Mouse (Mus musculus) CH12.LX (cell line): ENCODE measurements around the gene Il10ra.
A peak's percentile ranks its signal among the peaks of the same experiment; 100 is the strongest.

Experiments used
- CHD2 ChIP-seq: IDR thresholded peaks from 2 replicates; pipeline ENCODE4 v1.6.1; 2011; ENCODE audit warnings: low read length, improper control_type of control experiment
- CTCF ChIP-seq, 2 experiments: IDR thresholded peaks in 1 of 2; conservative IDR thresholded peaks in 1 of 2; 2 replicates each; pipeline ENCODE4 v1.5.1; 2011 to 2012; ENCODE audit warnings: low read depth in 2 of 2, low read length in 2 of 2, improper control_type of control experiment in 1 of 2, inconsistent platforms in 1 of 2, mild to moderate bottlenecking in 1 of 2, moderate library complexity in 1 of 2
- EP300 ChIP-seq: IDR thresholded peaks from 2 replicates; pipeline ENCODE4 v1.6.1; 2011; ENCODE audit warnings: low read length, improper control_type of control experiment
- GABPA ChIP-seq: IDR thresholded peaks from 2 replicates; pipeline ENCODE4 v1.6.1; 2012; ENCODE audit warnings: low read depth, low read length, improper control_type of control experiment, inconsistent platforms; ENCODE audit not compliant: insufficient replicate concordance
- HCFC1 ChIP-seq: IDR thresholded peaks from 2 replicates; pipeline ENCODE4 v1.6.1; 2012; ENCODE audit warnings: low read depth, mild to moderate bottlenecking, inconsistent platforms, low read length, improper control_type of control experiment
- IRF4 ChIP-seq: IDR thresholded peaks from 2 replicates; pipeline ENCODE4 v1.6.1; 2014; ENCODE audit warnings: low read depth, mild to moderate bottlenecking, inconsistent platforms, low read length, improper control_type of control experiment
- MAX ChIP-seq: IDR thresholded peaks from 2 replicates; pipeline ENCODE4 v1.6.1; 2011; ENCODE audit warnings: low read length, improper control_type of control experiment
- MAZ ChIP-seq: IDR thresholded peaks from 2 replicates; pipeline ENCODE4 v1.6.1; 2012; ENCODE audit warnings: low read depth, mild to moderate bottlenecking, inconsistent platforms, low read length, improper control_type of control experiment, moderate library complexity
- MEF2A ChIP-seq: IDR thresholded peaks from 2 replicates; pipeline ENCODE4 v1.6.1; 2014; ENCODE audit warnings: low read depth, mild to moderate bottlenecking, inconsistent platforms, low read length, improper control_type of control experiment, borderline replicate concordance
- NRF1 ChIP-seq: IDR thresholded peaks from 2 replicates; pipeline ENCODE4 v1.6.1; 2014; ENCODE audit warnings: low read depth, mild to moderate bottlenecking, inconsistent platforms, low read length, improper control_type of control experiment, moderate library complexity
- POLR2A ChIP-seq: IDR thresholded peaks from 2 replicates; pipeline ENCODE4 v1.6.1; 2011; ENCODE audit warnings: low read depth, mild to moderate bottlenecking, improper control_type of control experiment, low read length
- POLR2AphosphoS2 ChIP-seq: IDR thresholded peaks from 2 replicates; pipeline ENCODE4 v1.6.1; 2011; ENCODE audit warnings: low read depth, low read length, improper control_type of control experiment
- USF1 ChIP-seq: IDR thresholded peaks from 2 replicates; pipeline ENCODE4 v1.6.1; 2014; ENCODE audit warnings: low read depth, mild to moderate bottlenecking, inconsistent platforms, low read length, improper control_type of control experiment
- ZKSCAN1 ChIP-seq: IDR thresholded peaks from 2 replicates; pipeline ENCODE4 v1.6.1; 2012; ENCODE audit warnings: low read depth, inconsistent platforms, low read length, improper control_type of control experiment, borderline replicate concordance

DNA sequence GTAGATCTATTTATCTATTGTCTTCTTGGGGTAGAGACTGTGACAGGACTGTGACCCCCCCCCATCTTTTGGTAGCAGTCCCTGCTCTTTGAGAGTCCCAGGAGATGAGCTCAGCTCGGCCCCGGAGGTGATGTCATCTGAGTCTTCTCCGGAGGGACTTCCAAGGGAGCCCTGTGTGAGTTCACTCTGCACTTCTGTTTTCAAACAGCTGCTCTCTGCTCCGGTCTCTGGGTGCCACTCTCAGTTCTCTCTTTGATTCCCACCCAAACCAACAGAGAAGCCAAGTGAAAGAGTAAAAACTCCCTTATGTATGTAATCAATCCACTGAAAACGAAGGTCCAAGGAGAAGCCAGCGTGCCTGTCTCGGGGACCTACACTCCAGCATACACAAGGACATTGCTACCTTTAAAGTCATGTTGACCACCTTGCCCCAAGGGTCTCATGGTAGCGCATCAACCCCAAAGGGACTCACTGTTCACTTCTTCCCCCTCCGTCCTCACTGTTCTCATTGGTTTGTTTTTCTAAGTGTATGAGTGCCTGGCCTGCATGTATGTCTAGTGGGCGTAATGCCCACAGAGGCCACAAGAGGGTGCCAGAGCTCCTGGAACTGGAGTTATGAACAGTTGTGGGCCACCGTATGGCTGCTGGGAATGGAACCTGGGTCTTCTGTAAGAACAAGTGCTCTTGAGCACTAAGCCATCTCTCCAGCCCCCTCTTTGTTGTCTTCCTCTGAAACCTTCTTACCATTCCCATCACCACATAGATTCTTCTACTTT is 30.5 kb upstream of the Il10ra start:
- no peak for TF ChIP-seq HCFC1
- TF ChIP-seq CTCF (conservative IDR thresholded peaks at IDR 0.05 in 1 of 2, IDR thresholded peaks at IDR 0.05 in 1 of 2; ENCODE audit: low read depth in 2 of 2, low read length in 2 of 2) = peak; percentile 85 to 92
- no peak for TF ChIP-seq MAX
- peak; percentile 60 for TF ChIP-seq MEF2A
- peak; percentile 92 for TF ChIP-seq EP300
- TF ChIP-seq POLR2A = peak; percentile 52; the same call in 1 of the 2 replicates
- no peak for TF ChIP-seq GABPA
- no peak for TF ChIP-seq NRF1
- TF ChIP-seq CHD2 = peak; percentile 29; the same call in 1 of the 2 replicates
- TF ChIP-seq ZKSCAN1 = no peak
- peak; percentile 94 for TF ChIP-seq IRF4
- TF ChIP-seq POLR2AphosphoS2 = no peak
- TF ChIP-seq USF1 = no peak
- no peak; the same call in 1 of the 2 replicates for TF ChIP-seq MAZ
